Mouse (Mus musculus): ENCODE measurements around the gene Tcap.

Tcap gene

GRCm38 (mm10) chr11:98383261-98384030 lies at the start of gene Tcap:
Gene Tcap, plus strand, starts transcription at chr11:98383811.
- ATAC-seq (ENCODE audit: insufficient number of reproducible peaks, low FRiP score, low TSS enrichment), result no peak

GRCm38 (mm10) chr11:98333981-98334741 lies 49.5 kb upstream of the Tcap start:
- ATAC-seq (ENCODE audit: insufficient number of reproducible peaks, low FRiP score, low TSS enrichment), result no peak

- ATAC-seq (ENCODE audit: insufficient number of reproducible peaks, low FRiP score, low TSS enrichment), result no peak
These were observed 48.4 kb upstream of the Tcap start for GRCm38 (mm10) chr11:98335250-98335649.

GRCm38 (mm10) chr11:98336245-98337107 lies 47.1 kb upstream of the Tcap start:
- no peak for ATAC-seq (ENCODE audit: insufficient number of reproducible peaks, low FRiP score, low TSS enrichment)

GRCm38 (mm10) chr11:98338507-98338961 lies 45.1 kb upstream of the Tcap start:
- ATAC-seq (ENCODE audit: insufficient number of reproducible peaks, low FRiP score, low TSS enrichment), result no peak

GRCm38 (mm10) chr11:98339071-98339501 lies 44.5 kb upstream of the Tcap start:
- ATAC-seq (ENCODE audit: insufficient number of reproducible peaks, low FRiP score, low TSS enrichment), result no peak

GRCm38 (mm10) chr11:98339679-98340287 lies 43.8 kb upstream of the Tcap start:
- ATAC-seq (ENCODE audit: insufficient number of reproducible peaks, low FRiP score, low TSS enrichment), result no peak

- no peak for ATAC-seq (ENCODE audit: insufficient number of reproducible peaks, low FRiP score, low TSS enrichment)
These were observed 43.0 kb upstream of the Tcap start for GRCm38 (mm10) chr11:98340597-98340996.

- no peak for ATAC-seq (ENCODE audit: insufficient number of reproducible peaks, low FRiP score, low TSS enrichment)
These were observed 42.4 kb upstream of the Tcap start for GRCm38 (mm10) chr11:98341174-98341573.

- peak; percentile 18; the same call in 1 of the 2 replicates for ATAC-seq (ENCODE audit: insufficient number of reproducible peaks, low FRiP score, low TSS enrichment)
These were observed 41.3 kb upstream of the Tcap start for GRCm38 (mm10) chr11:98342000-98342945.

GRCm38 (mm10) chr11:98345253-98345652 lies 38.4 kb upstream of the Tcap start:
- ATAC-seq (ENCODE audit: insufficient number of reproducible peaks, low FRiP score, low TSS enrichment), result no peak

- no peak for ATAC-seq (ENCODE audit: insufficient number of reproducible peaks, low FRiP score, low TSS enrichment)
These were observed 37.4 kb upstream of the Tcap start for GRCm38 (mm10) chr11:98346168-98346567.

- no peak for ATAC-seq (ENCODE audit: insufficient number of reproducible peaks, low FRiP score, low TSS enrichment)
These were observed 36.1 kb upstream of the Tcap start for GRCm38 (mm10) chr11:98347385-98348082.

- peak; percentile 38; the same call in 1 of the 2 replicates for ATAC-seq (ENCODE audit: insufficient number of reproducible peaks, low FRiP score, low TSS enrichment)
These were observed 35.3 kb upstream of the Tcap start, which contains the start of gene Ppp1r1b for GRCm38 (mm10) chr11:98348083-98348961. Gene Ppp1r1b, plus strand, starts transcription at chr11:98348404.

GRCm38 (mm10) chr11:98349308-98349707 lies 34.3 kb upstream of the Tcap start:
- ATAC-seq (ENCODE audit: insufficient number of reproducible peaks, low FRiP score, low TSS enrichment), result no peak

- no peak for ATAC-seq (ENCODE audit: insufficient number of reproducible peaks, low FRiP score, low TSS enrichment)
These were observed 31.2 kb upstream of the Tcap start for GRCm38 (mm10) chr11:98352272-98352990.
